ENCODE assay signal across 13 mouse cellular contexts in genomic region chr1:91816571-91816970, GRCm38 (mm10). TPM values are rescaled to one million over a fixed set of nuclear protein-coding genes. Genes with fewer than 3 reads are reported as not detected.
DNase-seq lines count a peak whose midpoint lies in the region; ATAC-seq and TF ChIP-seq lines count a peak whose summit lies in the region.
"Had no signal": no experiment of that assay in that cellular context is flagged by ENCODE, and none has a peak within 500 bp of the region (broad histone marks: within the 10 kb centered on the region; RNA-seq: fewer than 3 reads in every experiment).

No protein-coding gene starts in this region.

- peaks cover 5% of the 10 kb centered on the region; the same call in 1 of the 2 replicates for H3K4me1 ChIP-seq in kidney, postnatal 0 days (replicated peaks; ENCODE audit: insufficient read depth, low read length)
- H3K4me1 ChIP-seq: liver, embryonic 13.5 days; megakaryocyte, embryonic 14.5 days had no signal

- H3K36me3 ChIP-seq in kidney, postnatal 0 days (ENCODE audit: insufficient read depth, low read length), result no peaks in the 10 kb centered on the region
- H3K36me3 ChIP-seq in myocyte (ENCODE audit: control insufficient read depth, insufficient read depth), result no peaks in the 10 kb centered on the region
- H3K36me3 ChIP-seq: hindbrain, embryonic 12.5 days; liver, embryonic 13.5 days had no signal

- TF ChIP-seq CTCF in kidney, postnatal 0 days (IDR thresholded peaks at IDR 0.05; ENCODE audit: low read depth), result no peak

- H3K4me2 ChIP-seq in kidney, postnatal 0 days (ENCODE audit: low read length), result no peak overlapping the region
- peak overlapping the region; percentile 68 for H3K4me2 ChIP-seq in myocyte (ENCODE audit: low read depth)
- H3K4me2 ChIP-seq: hindbrain, embryonic 12.5 days; liver, embryonic 13.5 days had no signal

- no peak overlapping the region for H3K4me3 ChIP-seq in kidney, postnatal 0 days (replicated peaks; ENCODE audit: low read depth, low read length)
- H3K4me3 ChIP-seq in myocyte, result no peak overlapping the region
- H3K4me3 ChIP-seq: hindbrain, embryonic 12.5 days; liver, embryonic 13.5 days; megakaryocyte, embryonic 14.5 days had no signal

- no peaks in the 10 kb centered on the region for H3K9me3 ChIP-seq in kidney, postnatal 0 days (replicated peaks; ENCODE audit: low read length)
- H3K9me3 ChIP-seq: hindbrain, embryonic 12.5 days; liver, embryonic 13.5 days; megakaryocyte, embryonic 14.5 days had no signal

- peak; percentile 46 to 52 for DNase-seq in adrenal gland, adult (ENCODE audit: inconsistent age in 2 of 2, low spot score in 1 of 2)
- DNase-seq in adrenal gland, postnatal 4 days (ENCODE audit: low spot score in 2 of 2), result no peak
- DNase-seq in kidney, postnatal 0 days (ENCODE audit: low spot score), result peak; percentile 86
- DNase-seq in kidney, adult 9 months, result no peak
- peak; percentile 78 for DNase-seq in fibroblast of lung, adult 2 months (ENCODE audit: low read depth)
- no peak for DNase-seq in ovary, postnatal 14 days (ENCODE audit: low spot score)
- no peak for DNase-seq in layer of hippocampus, postnatal 25 days (ENCODE audit: extremely low spot score in 1 of 2, low spot score in 1 of 2)
- DNase-seq: liver, embryonic 13.5 days; thymus, postnatal 4 days had no signal

- H3K9ac ChIP-seq in kidney, postnatal 0 days (ENCODE audit: low read depth, low read length), result no peak overlapping the region
- H3K9ac ChIP-seq: hindbrain, embryonic 12.5 days; liver, embryonic 13.5 days had no signal

- peaks cover 15% of the 10 kb centered on the region for H3K79me2 ChIP-seq in myocyte (ENCODE audit: control insufficient read depth, insufficient read depth)

- H3ac ChIP-seq in myocyte (ENCODE audit: control insufficient read depth, insufficient read length), result no peak overlapping the region

- H3K27ac ChIP-seq in kidney, postnatal 0 days, result no peak overlapping the region
- H3K27ac ChIP-seq: hindbrain, embryonic 12.5 days; liver, embryonic 13.5 days had no signal

- ATAC-seq in kidney, postnatal 0 days (replicated peaks; ENCODE audit: low FRiP score, low read depth), result peak; percentile 74

- TF ChIP-seq POLR2A in myocyte (IDR thresholded peaks at IDR 0.05; ENCODE audit: insufficient read length, low read depth), result no peak

- 0 out of 2 replicates have a peak, but pooled peaks cover 6% of the 10 kb centered on the region for H3K27me3 ChIP-seq in kidney, postnatal 0 days (ENCODE audit: insufficient read depth, low read length)
- no peaks in the 10 kb centered on the region for H3K27me3 ChIP-seq in myocyte (ENCODE audit: control insufficient read depth, insufficient read depth, insufficient read length)
- H3K27me3 ChIP-seq: hindbrain, embryonic 12.5 days; liver, embryonic 13.5 days had no signal

- 4% methylated on average over 6 of the region's 6 CpGs for WGBS in kidney, postnatal 0 days

TF ChIP-seq in myocyte, 11 proteins besides CTCF, POLR2A, EP300 and RAD21:
- TF ChIP-seq E2F4 (IDR thresholded peaks at IDR 0.05; ENCODE audit: insufficient read depth) (no peak), TCF12 (IDR thresholded peaks at IDR 0.05; ENCODE audit: insufficient read depth, poor library complexity, severe bottlenecking) (no peak), USF1 (IDR thresholded peaks at IDR 0.05; ENCODE audit: low read depth) (no peak), CEBPB (IDR thresholded peaks at IDR 0.05; ENCODE audit: insufficient read depth, poor library complexity, severe bottlenecking) (no peak), MYOG (IDR thresholded peaks at IDR 0.05; ENCODE audit: control insufficient read depth in 1 of 3, insufficient read depth in 1 of 3, insufficient read length in 2 of 3, low read depth in 2 of 3) (no peak), MAX (IDR thresholded peaks at IDR 0.05; ENCODE audit: low read depth) (no peak), REST (IDR thresholded peaks at IDR 0.05; ENCODE audit: insufficient read depth, insufficient read length) (no peak), TCF3 (IDR thresholded peaks at IDR 0.05; ENCODE audit: insufficient read length, low read depth) (no peak), SRF (IDR thresholded peaks at IDR 0.05; ENCODE audit: control insufficient read depth, insufficient read length, low read depth) (no peak), MYOD1 (IDR thresholded peaks at IDR 0.05; ENCODE audit: control insufficient read depth in 1 of 3, insufficient read length in 2 of 3, low read depth in 2 of 3) (no peak), POLR2AphosphoS2 (IDR thresholded peaks at IDR 0.05; ENCODE audit: insufficient read length, low read depth) (no peak)
TF ChIP-seq in myocyte: peak in this region for 0.

RNA-seq across cellular contexts. Expression of gene Twist2, which starts 15.3 kb away (rescaled TPM):
- total RNA-seq in adrenal gland, postnatal 4 days (2021), result 1 to 10 TPM; 8.0 to 8.7 TPM
- polyA plus RNA-seq in kidney, postnatal 0 days (2015; fragmentation: Nextera tagmentation; extraction: Ambion mirVana), result 4.4 TPM in 2 replicates
- 16.6 TPM for polyA plus RNA-seq in myocyte (2012; fragmentation: generic; extraction: Trizol)
- total RNA-seq in layer of hippocampus, postnatal 25 days (2021), result 1 to 10 TPM; 1.3 to 1.5 TPM
- total RNA-seq: neutrophil, adult 5-6 weeks had no signal

Comparison
In these comparisons a context has a peak if more than half of its experiments do, and no peak if none do; other contexts are left out.
1. DNase-seq: peak in adrenal gland, adult (2 of 2), kidney, postnatal 0 days (single experiment) and fibroblast of lung, adult 2 months (single experiment); none in adrenal gland, postnatal 4 days (0 of 2), kidney, adult 9 months (single experiment), ovary, postnatal 14 days (single experiment) and layer of hippocampus, postnatal 25 days (0 of 2).